Mouse (Mus musculus): ENCODE measurements around the gene Npas4. TPM values are rescaled to one million over a fixed set of nuclear protein-coding genes. Genes with fewer than 3 reads are reported as not detected.

The Npas4 gene
- 0.09 and 0.14 TPM in 2 replicates for polyA plus RNA-seq (2016; fragmentation: Nextera tagmentation; extraction: Ambion mirVana)

- Histone ChIP-seq H3K27ac (no peak within 1 kb of the TSS), H3K9me3 (no peaks in the 10 kb centered on the region), H3K36me3 (replicated peaks) (no peaks in the 10 kb centered on the region), H3K9ac (peak within 1 kb of the TSS; percentile 22), H3K4me2 (peak within 1 kb of the TSS; percentile 52), H3K4me3 (replicated peaks) (peak within 1 kb of the TSS; percentile 37), H3K27me3 (peaks cover 98% of the 10 kb centered on the region), H3K4me1 (peaks cover 15% of the 10 kb centered on the region)
- no peak for ATAC-seq (ENCODE audit: low FRiP score)
- 14% methylated on average over 4 of the region's 4 CpGs for WGBS
Measured at GRCm38 (mm10) chr19:4990256-4990625, at the start of gene Npas4. Npas4 (minus strand) TSS chr19:4990316.

GRCm38 (mm10) chr19:5039301-5040114 lies 49.4 kb upstream of the Npas4 start:
- Histone ChIP-seq H3K9me3 (no peaks in the 10 kb centered on the region), H3K27me3 (no peaks in the 10 kb centered on the region), H3K9ac (peak overlapping the region; percentile 83), H3K4me1 (peaks cover 38% of the 10 kb centered on the region), H3K4me2 (peak overlapping the region; percentile 97), H3K27ac (peak overlapping the region; percentile 72), H3K36me3 (replicated peaks) (peaks cover 8% of the 10 kb centered on the region), H3K4me3 (replicated peaks) (peak overlapping the region; percentile 82)
- WGBS, result 11% methylated on average over 41 of the region's 41 CpGs
- peak; percentile 31 for ATAC-seq (ENCODE audit: low FRiP score)

GRCm38 (mm10) chr19:5038709-5039156 lies 48.6 kb upstream of the Npas4 start, which contains the start of the genes B4gat1 and AC124502.3:
B4gat1 (plus strand) TSS chr19:5038826.
AC124502.3 (plus strand) TSS chr19:5038891.
- Histone ChIP-seq H3K4me3 (replicated peaks) (peak within 1 kb of the TSS; percentile 82), H3K27me3 (no peaks in the 10 kb centered on the region), H3K9me3 (no peaks in the 10 kb centered on the region), H3K4me1 (peaks cover 38% of the 10 kb centered on the region), H3K27ac (peak within 1 kb of the TSS; percentile 72), H3K36me3 (replicated peaks) (peaks cover 2% of the 10 kb centered on the region; the same call in 1 of the 2 replicates), H3K4me2 (peak within 1 kb of the TSS; percentile 97), H3K9ac (peak within 1 kb of the TSS; percentile 83)
- ATAC-seq (ENCODE audit: low FRiP score), result peak; percentile 90
- WGBS, result under 1% methylated on average over 43 of the region's 44 CpGs

DNA sequence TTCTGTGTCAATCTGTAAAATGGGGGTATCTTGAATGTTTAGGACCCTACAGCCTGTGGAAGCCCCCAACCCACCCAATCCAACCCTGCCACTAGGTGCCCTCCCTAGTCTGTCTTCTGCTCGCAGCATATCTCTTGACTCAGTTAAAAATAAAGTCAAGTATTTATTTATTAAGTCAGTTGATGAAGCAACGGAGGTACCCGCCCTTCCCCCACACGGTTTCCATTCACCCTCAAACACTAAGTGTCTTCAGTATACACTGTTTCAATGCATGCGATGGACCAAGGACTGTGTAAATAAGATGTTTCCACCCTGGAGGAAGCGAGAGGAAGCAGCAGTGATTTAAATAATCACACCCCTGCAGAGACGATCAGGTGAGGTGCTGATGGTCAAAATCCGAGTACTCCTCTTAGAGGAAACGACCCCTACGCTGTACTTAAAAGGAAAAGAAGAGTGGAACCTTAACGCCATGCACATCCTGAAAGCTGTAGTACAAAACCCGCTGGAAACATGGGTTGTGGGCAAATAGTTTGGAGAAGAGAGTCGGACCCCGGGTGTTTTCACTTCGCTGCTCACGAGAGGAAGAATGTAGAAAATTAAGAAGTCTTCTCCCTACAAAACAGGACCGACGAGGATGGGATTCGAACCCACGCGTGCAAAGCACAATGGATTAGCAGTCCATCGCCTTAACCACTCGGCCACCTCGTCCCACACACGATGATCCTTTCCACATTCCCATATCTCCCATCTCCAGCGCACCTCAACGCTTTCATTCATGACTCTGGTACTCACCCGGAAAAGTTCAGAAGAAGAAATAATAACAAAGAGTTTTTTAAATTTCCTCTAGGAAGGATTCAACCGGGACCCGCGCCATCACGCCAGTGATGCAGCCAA lies 47.8 kb upstream of the Npas4 start:
- 7% methylated on average over 32 of the region's 32 CpGs for WGBS
- peak overlapping the region; percentile 97 for H3K4me2 ChIP-seq
- no peaks in the 10 kb centered on the region for H3K27me3 ChIP-seq
- peaks cover 38% of the 10 kb centered on the region for H3K4me1 ChIP-seq
- peak overlapping the region; percentile 72 for H3K27ac ChIP-seq
- peak overlapping the region; percentile 83 for H3K9ac ChIP-seq
- no peaks in the 10 kb centered on the region for H3K36me3 ChIP-seq (replicated peaks)
- H3K9me3 ChIP-seq, result no peaks in the 10 kb centered on the region
- peak; percentile 57 for ATAC-seq (ENCODE audit: low FRiP score)
- H3K4me3 ChIP-seq (replicated peaks), result peak overlapping the region; percentile 82

DNA sequence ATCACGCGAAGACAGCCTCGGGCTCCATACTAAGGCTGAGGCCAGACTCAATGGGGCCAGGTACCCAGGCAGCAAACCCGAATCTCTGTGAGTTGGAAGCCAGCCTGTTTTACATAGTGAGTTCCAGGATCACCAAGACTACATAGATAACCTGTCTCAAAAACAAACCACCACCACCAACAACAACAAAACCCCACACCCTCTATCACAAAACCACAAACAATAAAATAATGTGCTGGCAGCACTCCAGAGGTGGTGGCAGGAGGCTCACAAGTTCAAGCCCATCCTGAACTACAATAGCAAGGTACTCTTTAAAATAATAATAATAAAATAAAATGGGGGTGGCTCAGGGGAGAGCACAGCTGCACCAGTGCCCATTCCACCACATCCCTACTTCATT lies 46.5 kb upstream of the Npas4 start:
- Histone ChIP-seq H3K27me3 (no peaks in the 10 kb centered on the region), H3K4me3 (replicated peaks) (no peak overlapping the region), H3K36me3 (replicated peaks) (peaks cover under 1% of the 10 kb centered on the region; the same call in 1 of the 2 replicates), H3K4me2 (no peak overlapping the region), H3K4me1 (peaks cover 29% of the 10 kb centered on the region), H3K9ac (no peak overlapping the region), H3K27ac (no peak overlapping the region), H3K9me3 (no peaks in the 10 kb centered on the region)
- 82% methylated on average over 4 of the region's 4 CpGs for WGBS
- ATAC-seq (ENCODE audit: low FRiP score), result no peak

- no peak overlapping the region for H3K27ac ChIP-seq
- H3K36me3 ChIP-seq (replicated peaks), result peaks cover 36% of the 10 kb centered on the region
- H3K27me3 ChIP-seq, result no peaks in the 10 kb centered on the region
- H3K9ac ChIP-seq, result no peak overlapping the region
- no peak overlapping the region for H3K4me3 ChIP-seq (replicated peaks)
- WGBS, result 85% methylated on average over 3 of the region's 3 CpGs
- no peaks in the 10 kb centered on the region for H3K9me3 ChIP-seq
- H3K4me2 ChIP-seq, result no peak overlapping the region
- no peak for ATAC-seq (ENCODE audit: low FRiP score)
- peaks cover 6% of the 10 kb centered on the region for H3K4me1 ChIP-seq
Measured at GRCm38 (mm10) chr19:5032686-5033085, 42.6 kb upstream of the Npas4 start.

DNA sequence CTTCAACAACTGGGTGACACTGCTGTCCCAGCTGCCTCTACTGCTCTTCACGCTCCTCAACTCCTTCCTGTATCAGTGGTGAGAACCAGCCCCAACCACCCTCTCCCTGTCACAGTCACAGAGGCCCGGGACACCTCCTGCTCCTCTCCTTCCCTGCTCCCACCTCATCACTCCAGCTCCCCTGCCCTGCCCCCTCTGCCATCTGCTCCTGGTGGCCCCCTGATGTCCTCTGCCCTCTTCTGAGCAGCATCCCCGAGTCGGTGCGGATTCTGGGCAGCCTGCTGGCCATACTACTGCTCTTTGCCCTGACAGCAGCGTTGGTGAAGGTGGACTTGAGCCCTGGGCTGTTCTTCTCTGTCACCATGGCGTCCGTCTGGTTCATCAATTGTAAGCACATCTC lies 36.0 kb upstream of the Npas4 start:
- Histone ChIP-seq H3K27me3 (no peaks in the 10 kb centered on the region), H3K27ac (no peak overlapping the region), H3K4me1 (peaks cover 11% of the 10 kb centered on the region; the same call in 1 of the 2 replicates), H3K9me3 (no peaks in the 10 kb centered on the region), H3K9ac (no peak overlapping the region), H3K4me2 (no peak overlapping the region), H3K36me3 (replicated peaks) (peaks cover 43% of the 10 kb centered on the region), H3K4me3 (replicated peaks) (no peak overlapping the region)
- no peak for ATAC-seq (ENCODE audit: low FRiP score)
- 94% methylated on average over 8 of the region's 8 CpGs for WGBS

DNA sequence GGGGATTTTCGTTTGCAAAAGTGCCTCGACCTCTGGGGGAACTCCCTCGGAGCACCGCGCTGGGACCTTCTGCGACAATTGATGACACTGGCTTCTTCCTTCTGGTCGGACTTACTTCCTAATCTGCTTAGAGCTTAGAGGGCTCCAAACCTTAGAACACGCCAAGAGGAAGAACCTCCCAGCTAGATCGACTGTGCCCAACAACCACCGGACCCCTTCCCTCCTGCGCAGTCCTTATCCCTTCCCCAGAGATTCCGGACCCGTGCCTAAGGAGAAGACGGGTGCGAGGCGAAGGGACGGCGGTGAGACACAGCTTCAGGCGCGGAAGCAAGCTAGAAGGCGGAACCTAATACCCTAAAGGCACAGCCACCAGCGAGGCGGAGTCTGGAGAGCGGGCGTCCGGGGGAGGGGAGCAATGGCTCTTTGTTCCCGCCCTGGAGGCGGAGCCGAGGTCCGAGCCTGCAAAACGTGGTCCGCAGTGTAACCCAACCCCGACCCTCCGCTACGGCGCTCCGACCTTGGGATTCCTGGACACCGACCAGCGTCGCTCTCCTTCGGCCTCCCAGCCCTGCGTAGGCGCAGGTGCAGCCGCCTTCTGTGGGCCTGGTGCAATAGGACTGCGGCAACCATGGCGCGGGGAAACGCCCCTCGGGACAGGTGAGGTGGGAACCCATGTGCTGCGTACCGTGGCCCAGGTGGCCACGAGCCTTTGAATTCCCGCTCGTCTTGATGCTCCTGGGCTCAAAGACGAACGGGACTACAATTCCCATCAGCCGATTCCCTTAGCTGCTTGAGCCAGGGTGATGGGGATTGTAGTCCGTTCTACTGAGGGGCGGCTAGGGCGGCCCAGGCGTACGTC lies 33.7 kb upstream of the Npas4 start, which contains the start of gene Slc29a2:
TSS of gene Slc29a2 (plus strand) at position 240 of the 859 bp plus-strand sequence.
- H3K27me3 ChIP-seq, result no peaks in the 10 kb centered on the region
- peak within 1 kb of the TSS; percentile 69 for H3K4me3 ChIP-seq (replicated peaks)
- H3K4me2 ChIP-seq, result peak within 1 kb of the TSS; percentile 85
- H3K9me3 ChIP-seq, result no peaks in the 10 kb centered on the region
- ATAC-seq (ENCODE audit: low FRiP score), result peak; percentile 97
- peak within 1 kb of the TSS; percentile 64 for H3K9ac ChIP-seq
- peak within 1 kb of the TSS; percentile 87 for H3K27ac ChIP-seq
- peaks cover 23% of the 10 kb centered on the region for H3K36me3 ChIP-seq (replicated peaks)
- WGBS, result under 1% methylated on average over 62 of the region's 62 CpGs
- H3K4me1 ChIP-seq, result peaks cover 11% of the 10 kb centered on the region; the same call in 1 of the 2 replicates

DNA sequence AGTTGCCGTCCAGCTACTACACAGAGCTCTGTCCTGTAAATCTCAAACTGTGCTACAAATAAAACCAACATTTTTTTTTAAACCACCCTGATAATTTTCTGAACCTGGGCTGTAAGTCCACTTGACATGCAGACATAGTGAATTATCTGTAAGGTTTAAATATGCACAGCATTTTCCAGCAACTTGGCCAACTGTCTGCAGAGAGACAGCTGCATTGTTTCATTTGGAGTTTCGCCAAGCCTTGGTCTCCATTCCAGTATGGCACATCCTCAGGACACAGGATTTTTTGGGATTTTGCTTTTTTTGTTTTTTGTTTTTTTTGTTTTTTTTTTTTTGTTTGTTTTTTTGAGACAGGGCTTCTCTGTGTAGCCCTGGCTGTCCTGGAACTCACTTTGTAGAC lies 31.3 kb upstream of the Npas4 start:
- no peak overlapping the region for H3K4me3 ChIP-seq (replicated peaks)
- H3K27ac ChIP-seq, result no peak overlapping the region
- no peak overlapping the region for H3K9ac ChIP-seq
- no peaks in the 10 kb centered on the region for H3K27me3 ChIP-seq
- ATAC-seq (ENCODE audit: low FRiP score), result no peak
- H3K36me3 ChIP-seq (replicated peaks), result 0 out of 2 replicates have a peak, but pooled peaks cover 3% of the 10 kb centered on the region
- 86% methylated on average over 2 of the region's 2 CpGs for WGBS
- H3K4me2 ChIP-seq, result no peak overlapping the region
- H3K9me3 ChIP-seq, result no peaks in the 10 kb centered on the region
- H3K4me1 ChIP-seq, result peaks cover 12% of the 10 kb centered on the region

DNA sequence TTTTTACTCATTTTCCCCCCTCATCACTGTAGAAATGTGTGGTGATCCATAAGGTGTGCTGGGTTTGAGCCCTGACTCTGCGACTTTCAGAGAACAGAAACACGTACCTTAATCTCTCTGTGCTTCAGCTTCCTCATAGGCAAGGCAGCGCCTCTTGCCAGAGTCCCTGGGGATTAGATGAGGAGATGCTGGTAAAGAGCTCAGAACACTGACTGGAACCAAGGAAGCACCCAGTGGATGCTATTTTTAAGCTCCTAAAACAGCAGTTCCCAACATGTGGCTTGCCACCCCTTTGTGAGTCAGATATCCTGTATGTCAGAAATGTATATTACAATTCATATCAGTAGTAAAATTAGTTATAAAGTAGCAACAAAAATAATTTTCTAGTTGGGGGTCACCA lies 28.1 kb upstream of the Npas4 start:
- no peak for ATAC-seq (ENCODE audit: low FRiP score)

GRCm38 (mm10) chr19:5017611-5018010 lies 27.5 kb upstream of the Npas4 start:
- H3K27me3 ChIP-seq, result no peaks in the 10 kb centered on the region
- no peak overlapping the region for H3K9ac ChIP-seq
- no peaks in the 10 kb centered on the region for H3K36me3 ChIP-seq (replicated peaks)
- no peak overlapping the region for H3K4me3 ChIP-seq (replicated peaks)
- H3K27ac ChIP-seq, result no peak overlapping the region
- ATAC-seq (ENCODE audit: low FRiP score), result no peak
- H3K9me3 ChIP-seq, result no peaks in the 10 kb centered on the region
- H3K4me1 ChIP-seq, result peaks cover 5% of the 10 kb centered on the region; the same call in 1 of the 2 replicates
- no peak overlapping the region for H3K4me2 ChIP-seq
- 89% methylated on average over 4 of the region's 4 CpGs for WGBS

More for the DNA sequence above, 28.1 kb upstream of the Npas4 start:
- no peak overlapping the region for H3K4me3 ChIP-seq (replicated peaks)
- no peak overlapping the region for H3K9ac ChIP-seq
- no peaks in the 10 kb centered on the region for H3K36me3 ChIP-seq (replicated peaks)
- H3K4me2 ChIP-seq, result no peak overlapping the region
- no peak overlapping the region for H3K27ac ChIP-seq
- H3K4me1 ChIP-seq, result peaks cover 5% of the 10 kb centered on the region; the same call in 1 of the 2 replicates
- no peaks in the 10 kb centered on the region for H3K9me3 ChIP-seq
- H3K27me3 ChIP-seq, result no peaks in the 10 kb centered on the region
- WGBS, result 76% methylated on average over 3 of the region's 3 CpGs
